18 mouse cellular contexts compared by ENCODE assay signal in genomic region chr14:35115913-35116312, GRCm38 (mm10).
"Had no signal": no experiment of that assay in that cellular context is flagged by ENCODE, and none has a peak within 500 bp of the region (broad histone marks: within the 10 kb centered on the region; RNA-seq: fewer than 3 reads in every experiment).

No protein-coding gene starts in this region.

- H3K36me3 ChIP-seq: liver, embryonic 13.5 days; liver, embryonic 15.5 days; lung, embryonic 15.5 days; midbrain, embryonic 12.5 days; neural tube, embryonic 12.5 days; stomach, embryonic 15.5 days had no signal

- H3K4me3 ChIP-seq: liver, embryonic 13.5 days; liver, embryonic 15.5 days; lung, embryonic 15.5 days; megakaryocyte, embryonic 14.5 days; midbrain, embryonic 12.5 days; neural tube, embryonic 12.5 days; stomach, embryonic 15.5 days had no signal

- ATAC-seq: liver, postnatal 0 days; lung, postnatal 0 days had no signal

- H3K9me3 ChIP-seq: liver, embryonic 13.5 days; liver, embryonic 15.5 days; lung, embryonic 15.5 days; midbrain, embryonic 12.5 days; neural tube, embryonic 12.5 days; stomach, embryonic 15.5 days had no signal

- H3K4me2 ChIP-seq: liver, embryonic 13.5 days; liver, embryonic 15.5 days; lung, embryonic 15.5 days; midbrain, embryonic 12.5 days; neural tube, embryonic 12.5 days; stomach, embryonic 15.5 days had no signal

- H3K9ac ChIP-seq: liver, embryonic 13.5 days; liver, embryonic 15.5 days; liver, postnatal 0 days; lung, embryonic 15.5 days; midbrain, embryonic 12.5 days; neural tube, embryonic 12.5 days; stomach, embryonic 15.5 days had no signal

- H3K27me3 ChIP-seq: liver, embryonic 13.5 days; liver, embryonic 15.5 days; lung, embryonic 15.5 days; megakaryocyte, embryonic 14.5 days; neural tube, embryonic 12.5 days; stomach, embryonic 15.5 days had no signal

- H3K4me1 ChIP-seq: liver, embryonic 13.5 days; liver, embryonic 15.5 days; megakaryocyte, embryonic 14.5 days; stomach, embryonic 15.5 days had no signal

- DNase-seq: liver, embryonic 13.5 days; liver, postnatal 0 days; lung, adult 2 months; lung, postnatal 14 days; lung, postnatal 36 days; right cerebral cortex, postnatal 14 days; thymus, adult 2 months; thymus, postnatal 25 days; thymus, postnatal 4 days had no signal

- H3K27ac ChIP-seq: liver, embryonic 13.5 days; liver, embryonic 15.5 days; lung, embryonic 15.5 days; macrophage; midbrain, embryonic 12.5 days; neural tube, embryonic 12.5 days; stomach, embryonic 15.5 days; stomach, postnatal 0 days had no signal
